Mouse (Mus musculus) T-helper 2 cell (primary cell): Measurements from ENCODE around the gene Abcc4.
"Not testable (repeated sequence)": the region's sequence is repeated elsewhere in the genome, so short reads cannot be mapped to it uniquely, and the experiment has no call there.

Experiments used
- in situ Hi-C: fragments of 300-600 bp; cut with MboI, MseI; formaldehyde crosslinking; loops from one replicate; pipeline ENCODE4 v1.15.1; 2025; ENCODE audit warnings: high pct_unique_total_duplicates

Gene Abcc4

DNA sequence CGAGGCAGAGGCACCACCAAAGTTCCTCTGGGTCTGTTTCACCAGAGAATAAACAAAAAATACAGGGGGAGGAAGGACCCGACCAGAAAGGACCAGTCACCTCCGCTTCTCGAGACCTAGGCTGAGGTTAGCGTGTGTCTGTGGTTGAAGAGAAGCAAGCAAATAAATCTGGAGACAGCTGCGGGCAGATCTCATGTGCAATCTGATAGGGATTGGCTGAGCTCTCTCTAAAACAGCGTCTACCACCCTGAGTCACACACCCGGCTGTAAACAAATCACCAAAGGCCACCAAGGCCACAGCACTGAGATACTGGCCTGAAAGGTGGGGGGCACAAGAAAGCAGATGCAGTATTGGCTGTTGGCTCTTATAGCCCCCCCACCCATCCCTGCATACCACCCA lies 24.9 kb downstream of the Abcc4 start:
- in situ Hi-C loops, result no loop called here

DNA sequence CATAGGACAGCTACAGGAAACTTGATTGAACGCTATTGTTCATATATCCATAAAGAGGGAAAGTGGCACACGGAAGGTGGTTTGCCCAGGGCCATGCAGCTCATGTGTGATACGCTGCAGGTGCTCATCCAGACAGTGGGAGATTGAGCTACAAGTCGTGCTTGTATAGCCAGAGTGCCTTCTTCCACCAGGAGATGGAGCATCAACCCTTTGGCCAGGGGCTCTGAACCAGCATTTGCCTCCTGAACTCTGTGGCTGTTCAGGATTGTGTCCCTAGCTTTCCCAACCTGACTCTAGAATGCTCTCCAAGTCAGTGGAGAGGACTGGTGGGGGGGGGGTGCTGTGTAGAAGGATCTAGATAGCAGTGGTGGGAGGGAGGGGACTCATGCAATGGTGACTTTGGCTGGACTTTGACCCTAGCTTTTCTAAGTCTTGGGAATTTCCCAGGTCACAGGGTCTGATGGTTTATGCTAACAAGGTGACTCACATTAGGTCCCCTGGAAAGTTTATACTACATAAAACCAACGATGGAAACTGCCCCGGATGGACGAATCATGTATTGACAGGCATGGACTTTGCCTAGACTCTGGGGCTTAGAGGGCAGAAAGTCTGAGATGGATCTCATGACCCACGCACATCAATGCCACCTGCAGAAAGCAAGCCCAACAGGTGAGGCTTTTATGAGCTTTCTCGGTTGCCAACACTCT lies 27.6 kb downstream of the Abcc4 start:
- in situ Hi-C loops, result no loop called here

DNA sequence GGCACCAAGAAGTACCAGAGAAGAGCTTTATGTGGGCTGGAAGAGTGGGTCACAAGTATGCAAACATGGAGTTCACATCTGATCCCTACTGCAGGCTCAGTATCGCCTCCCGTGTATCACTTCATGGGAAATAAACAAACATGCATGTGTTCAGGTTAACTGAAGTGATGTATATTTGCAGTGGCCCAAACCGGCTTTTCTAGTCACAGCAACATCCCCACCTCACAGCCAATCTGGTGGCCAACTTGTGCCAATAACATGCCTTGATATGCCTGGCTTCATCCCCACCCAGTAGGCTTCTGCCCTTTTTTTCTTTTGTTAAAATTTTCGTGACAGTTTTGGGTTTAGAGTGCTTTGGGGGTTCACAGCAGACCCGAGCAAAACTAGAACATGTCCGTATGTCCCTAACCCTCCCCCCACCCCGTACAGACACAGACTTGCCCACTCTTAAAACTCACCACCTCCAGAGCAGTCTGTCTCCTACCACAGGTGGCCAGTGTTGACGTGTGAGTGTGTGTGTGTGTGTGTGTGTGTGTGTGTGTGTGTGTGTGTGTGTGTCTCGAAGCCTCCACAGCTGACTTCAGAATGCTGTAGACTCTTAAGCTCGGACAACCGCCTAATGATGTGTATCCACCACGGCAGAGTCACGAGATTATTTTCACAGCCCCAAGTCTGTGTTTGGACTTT lies 29.6 kb downstream of the Abcc4 start:
- in situ Hi-C loops, result no loop called here

DNA sequence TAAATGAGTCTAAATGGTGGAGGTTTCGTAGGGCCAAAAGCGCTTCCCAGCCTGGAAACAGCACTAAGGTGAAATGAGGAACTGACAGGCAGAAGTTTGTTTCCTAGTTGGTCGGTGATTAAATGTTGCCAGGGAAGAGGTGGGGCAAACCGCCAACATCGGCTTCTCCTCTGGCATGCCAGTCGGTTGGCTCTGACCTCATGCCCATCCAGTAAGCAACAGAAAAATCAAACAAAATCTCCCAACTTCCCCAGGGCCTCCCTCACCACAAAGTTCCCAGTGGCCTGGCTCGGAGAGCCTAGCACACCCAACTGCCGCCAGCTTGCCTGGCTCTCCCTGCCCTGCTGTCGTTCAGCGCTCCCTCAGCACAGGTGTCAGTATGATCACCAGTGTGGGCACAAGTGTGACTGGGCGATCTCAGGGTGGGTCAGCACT lies 31.3 kb downstream of the Abcc4 start:
- in situ Hi-C loops, result no loop called here

DNA sequence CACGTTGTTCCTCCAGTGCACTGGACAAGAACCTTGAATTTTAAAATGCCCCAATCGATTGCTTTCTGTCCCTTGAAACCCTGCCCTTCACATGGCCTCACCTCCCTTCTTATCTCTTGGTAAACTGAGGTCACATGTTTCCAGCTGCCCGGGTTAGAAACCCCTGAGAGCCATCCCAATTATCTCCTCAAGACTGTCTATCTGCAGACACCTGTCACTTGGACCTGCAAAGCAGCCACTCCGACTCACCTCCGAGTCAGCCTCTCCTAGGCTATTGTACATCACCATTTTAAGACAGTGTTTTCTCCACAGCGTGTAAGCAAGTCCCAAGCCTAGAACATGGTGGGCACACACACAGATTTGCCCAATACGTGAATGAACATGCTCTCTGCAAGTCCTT lies 31.8 kb downstream of the Abcc4 start:
- in situ Hi-C loops, result no loop called here

DNA sequence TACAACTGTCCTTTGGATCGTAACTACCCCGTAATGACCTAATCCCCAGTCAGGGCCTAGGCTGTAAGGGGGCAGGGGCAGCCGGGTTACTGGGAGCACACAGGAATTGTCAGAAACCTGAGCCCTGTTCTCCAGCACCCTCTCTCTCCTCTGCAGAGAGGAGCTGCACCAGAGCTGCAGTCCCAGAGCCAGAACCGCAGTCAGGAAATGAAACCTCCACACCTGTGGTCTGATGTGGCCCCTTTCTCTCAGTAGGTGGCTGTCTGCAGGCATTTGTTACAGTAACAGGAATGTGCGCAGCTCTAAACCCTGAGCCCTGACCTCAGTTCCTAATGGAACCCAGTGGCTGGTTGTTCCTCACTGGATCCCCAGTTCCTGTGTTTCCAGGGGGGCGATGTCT lies 32.5 kb downstream of the Abcc4 start:
- in situ Hi-C loops, result no loop called here

DNA sequence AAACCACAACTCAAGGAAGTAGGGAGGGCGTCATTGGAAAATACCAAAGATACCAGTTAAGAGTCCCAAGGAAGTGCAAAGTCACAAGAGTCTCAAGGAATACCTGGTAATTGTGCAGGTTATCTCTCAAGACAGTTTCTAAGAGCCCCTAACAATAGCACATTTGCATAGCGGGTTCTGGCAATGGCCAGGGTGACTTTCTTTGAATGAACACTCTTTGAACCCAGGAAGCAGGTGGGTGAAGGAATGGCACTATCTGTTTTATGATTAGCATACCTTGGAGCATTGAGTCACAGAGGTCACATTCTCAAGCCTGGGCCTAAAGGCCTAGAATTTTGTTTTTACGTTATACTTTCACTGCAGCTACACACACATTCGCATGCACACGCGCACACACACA lies 33.1 kb downstream of the Abcc4 start:
- in situ Hi-C loops, result not testable (repeated sequence)

DNA sequence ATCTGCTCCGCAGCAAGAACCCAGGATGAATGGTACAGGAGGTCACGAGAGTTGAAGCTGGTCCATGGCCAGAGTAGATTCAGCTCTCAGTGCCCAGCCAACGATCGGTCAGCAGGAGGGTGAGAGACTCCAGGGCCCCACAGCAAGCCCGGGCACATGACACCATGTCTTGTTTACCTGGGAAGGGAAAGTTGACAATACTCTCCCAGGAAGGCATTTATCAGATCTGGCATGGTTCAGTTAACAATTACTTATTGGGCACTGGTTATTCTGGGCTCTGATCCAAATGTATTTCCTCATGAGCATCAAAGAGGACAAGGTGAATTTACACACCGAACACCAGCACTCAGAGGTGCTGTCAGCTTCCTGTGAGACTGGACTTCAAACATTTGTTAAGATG lies 38.5 kb downstream of the Abcc4 start:
- in situ Hi-C loops, result no loop called here

DNA sequence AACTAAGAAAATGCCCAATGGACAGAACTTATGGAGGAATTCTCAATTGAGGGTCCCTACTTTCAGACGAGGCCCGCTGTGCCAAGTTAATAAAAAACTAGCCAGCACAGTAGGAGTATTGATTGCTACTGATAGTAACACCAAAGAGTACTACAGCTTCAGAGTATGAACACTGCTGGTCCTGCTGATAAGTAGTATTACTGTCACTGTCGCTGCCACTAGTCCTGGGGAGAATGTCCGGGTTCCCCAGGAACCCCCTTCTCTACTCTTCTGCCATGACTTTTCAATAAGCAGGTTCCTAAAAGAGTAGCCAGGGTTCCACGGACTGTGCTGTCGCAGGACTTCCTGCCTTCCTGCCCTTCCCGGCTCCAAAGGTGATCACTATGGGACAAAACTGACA lies 41.4 kb downstream of the Abcc4 start:
- in situ Hi-C loops, result no loop called here

DNA sequence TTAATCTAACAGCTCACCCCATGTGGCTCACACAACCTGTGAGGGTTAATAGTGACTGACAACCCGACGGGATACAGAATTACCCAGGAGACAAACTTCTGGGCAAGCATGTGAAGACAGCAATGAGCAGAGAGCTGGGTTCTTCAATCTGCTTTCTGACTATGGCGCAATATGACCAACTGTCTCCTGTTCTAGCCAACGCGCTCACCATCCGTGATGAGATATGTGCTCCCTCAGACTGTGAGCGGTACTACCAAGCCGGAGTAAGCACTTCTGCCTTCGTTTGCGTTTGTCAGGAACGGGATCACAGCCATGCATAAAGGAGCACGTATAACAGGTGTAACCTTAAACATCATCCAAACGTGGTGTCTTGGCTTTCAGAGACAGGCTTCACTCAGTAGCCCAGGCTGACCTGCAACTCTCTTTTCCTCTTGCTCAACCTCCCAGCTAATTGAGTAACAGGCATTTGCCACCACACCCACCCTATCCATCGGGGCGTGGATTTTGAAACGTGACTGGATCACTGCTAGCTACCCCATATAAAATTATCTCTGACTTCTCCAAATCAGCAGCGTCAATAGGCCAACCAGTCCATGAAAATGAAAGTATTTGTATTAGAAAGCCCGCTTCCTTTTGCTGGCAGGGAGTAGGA lies 43.3 kb downstream of the Abcc4 start:
- in situ Hi-C loops, result no loop called here

DNA sequence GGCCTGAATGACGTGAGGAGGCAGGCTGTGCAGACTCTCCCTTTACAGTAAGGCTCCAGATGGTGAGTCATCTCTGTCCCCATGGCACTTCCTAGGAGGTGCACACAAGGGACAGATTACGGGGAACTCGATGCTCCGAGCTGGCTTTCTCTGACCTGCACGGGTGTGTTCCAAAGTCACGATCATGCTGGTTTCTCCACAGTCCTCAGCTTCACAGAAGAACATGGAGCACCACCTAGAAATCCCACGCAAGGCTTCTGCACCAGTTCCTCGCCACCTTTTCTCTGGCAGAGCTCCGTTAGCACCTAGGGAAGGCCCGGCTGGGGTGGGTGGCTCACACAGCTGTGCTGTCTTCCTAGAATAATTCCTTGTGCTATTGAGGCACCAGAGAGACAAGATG lies 43.9 kb downstream of the Abcc4 start:
- in situ Hi-C loops, result no loop called here

DNA sequence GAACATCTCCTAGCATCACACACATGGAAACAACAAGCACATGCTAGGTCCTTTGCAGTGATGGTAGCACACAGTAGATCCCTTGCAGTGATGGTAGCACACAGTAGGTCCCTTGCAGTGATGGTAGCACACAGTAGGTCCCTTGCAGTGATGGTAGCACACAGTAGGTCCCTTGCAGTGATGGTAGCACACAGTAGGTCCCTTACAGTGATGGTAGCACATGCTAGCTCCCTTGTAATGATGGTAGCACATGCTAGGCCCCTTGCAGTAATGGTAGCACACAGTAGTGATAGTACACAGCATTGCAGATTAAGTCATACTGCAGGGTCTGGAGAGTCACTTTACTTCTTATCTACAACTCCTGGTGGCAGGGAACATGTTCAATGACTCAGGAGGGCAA lies 46.8 kb downstream of the Abcc4 start:
- in situ Hi-C loops, result no loop called here

DNA sequence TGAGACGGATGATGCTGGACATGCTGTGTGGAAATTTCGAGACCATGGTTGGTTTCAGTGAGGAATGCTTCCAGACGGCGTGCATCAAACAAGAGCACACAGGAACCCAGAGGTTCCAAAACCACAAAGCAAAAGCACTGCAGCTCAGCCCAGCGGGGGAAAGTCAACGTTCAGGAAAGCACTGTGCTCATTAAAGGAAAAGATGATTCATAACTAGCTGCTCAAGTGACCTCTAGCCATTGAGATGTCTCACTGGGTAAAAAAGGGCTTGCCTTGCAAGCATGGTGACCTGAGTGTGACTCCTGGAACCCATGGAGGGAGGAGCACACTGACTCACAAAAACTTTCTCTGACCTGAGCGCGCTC lies 47.7 kb downstream of the Abcc4 start:
- in situ Hi-C loops, result no loop called here

DNA sequence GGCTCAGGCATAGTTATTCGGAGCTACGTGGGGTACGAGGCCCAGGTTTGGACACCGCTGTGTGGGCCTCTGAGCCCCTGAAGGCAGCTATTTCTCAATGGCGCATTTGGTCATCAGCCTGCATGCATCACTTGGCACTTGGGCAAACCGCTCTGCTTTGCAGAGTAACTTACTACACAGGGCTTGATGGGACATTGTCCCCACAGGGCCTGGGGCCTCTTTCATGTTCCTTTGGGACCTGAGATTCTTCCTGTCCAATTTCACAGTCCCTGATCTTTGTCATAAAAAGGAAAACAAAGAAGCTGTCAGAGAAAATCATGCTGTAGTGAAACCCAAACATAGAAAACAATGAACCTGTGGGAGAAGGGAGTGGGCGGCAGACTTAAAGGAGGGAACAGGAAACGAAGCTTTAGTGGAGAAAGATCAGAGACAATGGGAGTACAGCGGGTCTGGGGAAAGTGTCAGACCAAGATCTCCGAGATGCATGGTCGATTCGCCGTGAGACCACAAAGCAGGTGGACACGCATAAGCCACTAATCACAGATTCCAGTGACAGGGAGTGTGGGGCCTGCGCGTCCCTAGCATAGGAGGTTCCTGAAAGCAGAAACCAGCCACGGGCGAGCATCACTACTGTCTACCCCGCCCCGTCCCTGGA lies 48.2 kb downstream of the Abcc4 start:
- in situ Hi-C loops, result no loop called here

DNA sequence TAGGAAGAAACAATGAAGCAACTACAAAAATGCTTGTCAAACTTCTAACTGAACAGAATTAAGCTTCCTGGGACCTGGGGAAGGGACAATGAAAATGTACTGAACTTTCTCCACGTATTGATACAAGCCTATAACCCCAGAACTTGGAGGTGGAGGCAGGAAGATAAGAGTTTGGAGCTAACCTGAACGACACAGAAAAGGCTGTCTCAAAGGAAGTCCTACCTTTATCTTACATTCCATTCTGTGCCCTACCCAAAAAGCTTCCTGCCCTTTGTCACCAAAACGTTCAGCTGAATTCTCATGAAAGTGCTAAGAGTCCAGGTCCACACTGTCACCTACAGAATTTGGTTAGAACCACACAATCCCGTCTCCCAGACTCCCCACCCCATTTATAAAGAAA lies 48.8 kb downstream of the Abcc4 start:
- in situ Hi-C loops, result no loop called here

DNA sequence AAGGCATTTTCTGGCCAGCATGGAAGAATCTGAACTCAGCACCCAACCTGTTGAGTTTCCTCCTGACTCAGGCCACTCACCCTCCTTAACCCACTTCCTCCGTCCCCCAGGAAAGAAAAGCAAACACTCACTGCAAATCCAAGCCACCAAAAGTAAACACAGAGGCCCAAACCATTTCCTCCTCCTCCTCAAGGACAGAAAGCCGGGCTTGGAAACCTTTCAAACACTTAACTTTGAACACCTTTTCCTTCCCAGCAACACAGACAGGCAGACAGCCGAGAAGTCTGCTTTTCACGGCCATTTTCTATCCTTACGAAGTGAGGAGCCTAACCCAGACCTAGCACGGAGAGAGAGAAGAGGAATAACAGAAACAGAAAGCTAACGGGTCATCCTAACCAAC lies 50.0 kb downstream of the Abcc4 start:
- in situ Hi-C loops, result no loop called here

DNA sequence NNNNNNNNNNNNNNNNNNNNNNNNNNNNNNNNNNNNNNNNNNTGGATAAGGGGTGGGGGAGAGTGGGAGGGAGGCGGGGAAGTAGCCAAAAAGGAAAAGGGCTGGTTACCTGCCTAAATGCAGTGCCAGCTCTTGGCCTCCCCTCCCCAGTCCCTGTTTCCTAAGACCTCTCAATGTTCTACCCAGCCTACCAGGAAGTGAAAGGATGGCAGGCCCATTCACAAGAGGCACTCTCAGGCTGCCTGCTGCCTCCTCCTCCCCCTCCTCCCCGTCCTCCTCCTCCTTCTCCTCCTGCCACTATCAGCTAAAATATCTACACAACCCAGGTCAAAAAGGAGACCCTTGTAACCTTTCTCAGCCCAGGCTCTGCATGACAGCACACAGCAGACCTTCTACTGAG lies 51.1 kb downstream of the Abcc4 start:
- in situ Hi-C loops, result no loop called here

DNA sequence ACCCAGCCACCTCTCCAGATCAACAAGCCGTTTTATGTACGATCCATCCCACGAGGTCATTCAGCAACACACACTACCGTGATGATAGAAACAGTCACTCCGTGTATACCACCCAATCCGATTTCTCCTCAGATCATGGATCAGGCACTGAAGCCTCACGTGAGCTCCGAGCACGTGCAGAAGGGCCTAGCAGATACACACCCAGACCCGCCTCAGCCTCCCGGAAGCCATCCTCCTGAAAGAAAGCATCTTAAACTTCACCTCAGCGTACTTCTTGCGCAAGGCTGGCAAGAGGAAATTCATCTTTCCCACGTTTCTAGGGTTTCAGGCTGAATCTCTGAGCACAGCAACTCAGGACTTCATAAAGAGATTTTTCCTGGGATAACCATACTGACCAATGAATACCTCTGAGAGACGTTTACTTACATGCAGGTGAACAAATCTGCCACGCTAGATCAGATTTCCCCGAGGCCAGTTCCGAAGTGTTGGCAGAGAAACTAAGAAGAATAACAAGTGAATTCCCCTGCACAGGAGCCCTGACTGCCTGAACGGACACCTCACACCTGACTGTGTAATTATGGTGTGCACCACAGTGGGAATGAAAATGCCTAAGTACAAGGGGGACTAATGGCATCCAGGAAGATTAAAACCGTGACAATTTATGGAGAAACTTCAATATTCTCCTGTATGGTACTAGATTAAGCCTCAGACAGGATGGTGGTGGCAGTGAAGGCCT lies 54.1 kb downstream of the Abcc4 start:
- in situ Hi-C loops, result no loop called here

DNA sequence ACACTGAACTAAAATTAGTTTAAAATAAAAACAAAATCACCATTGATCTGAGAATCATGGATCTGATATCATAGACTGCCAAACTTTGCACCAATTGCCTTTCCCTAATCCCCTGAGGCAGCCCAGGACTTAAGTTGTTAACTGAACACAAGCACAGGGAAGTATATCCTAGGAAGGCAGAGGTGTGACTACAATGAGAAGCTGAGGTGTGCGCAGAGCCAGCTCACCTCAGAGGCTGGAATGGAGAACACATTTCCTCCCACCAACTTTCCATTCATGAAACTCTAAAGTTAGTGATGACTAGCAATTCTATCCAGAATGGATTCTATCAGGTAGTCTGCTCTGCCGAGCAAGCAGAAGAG lies 56.1 kb downstream of the Abcc4 start:
- in situ Hi-C loops, result no loop called here

DNA sequence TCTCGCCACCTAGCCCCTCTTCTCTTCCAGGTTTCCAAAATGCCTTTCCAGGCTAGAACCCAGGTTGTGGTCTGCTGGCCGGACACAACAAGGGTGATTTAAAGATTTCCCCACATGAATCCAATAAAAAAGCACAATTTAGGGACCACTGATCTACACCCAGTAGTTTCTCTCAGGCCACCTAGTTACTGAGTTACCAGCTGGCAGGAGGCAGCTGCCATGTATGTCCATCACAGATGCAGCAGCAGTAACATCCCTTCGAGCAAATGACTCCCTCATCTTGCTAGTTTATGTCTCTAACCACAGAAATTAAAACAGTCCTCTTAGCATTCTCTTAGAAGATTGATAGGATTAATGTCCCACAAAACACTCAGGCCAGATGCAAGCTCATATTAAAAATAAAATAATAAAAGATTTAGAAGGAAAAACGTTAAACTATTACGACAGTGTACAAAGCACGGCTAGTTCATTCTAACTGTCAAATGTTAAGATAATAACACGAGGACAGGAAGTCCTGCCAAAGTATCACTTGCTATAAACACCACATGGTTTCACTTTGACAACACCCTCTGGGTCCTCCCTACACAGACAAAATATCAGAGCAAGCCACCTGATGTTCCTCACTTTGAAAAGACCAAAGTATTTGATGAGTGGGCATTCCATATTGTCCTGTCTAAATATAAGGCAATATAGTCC lies 56.7 kb downstream of the Abcc4 start:
- in situ Hi-C loops, result no loop called here

DNA sequence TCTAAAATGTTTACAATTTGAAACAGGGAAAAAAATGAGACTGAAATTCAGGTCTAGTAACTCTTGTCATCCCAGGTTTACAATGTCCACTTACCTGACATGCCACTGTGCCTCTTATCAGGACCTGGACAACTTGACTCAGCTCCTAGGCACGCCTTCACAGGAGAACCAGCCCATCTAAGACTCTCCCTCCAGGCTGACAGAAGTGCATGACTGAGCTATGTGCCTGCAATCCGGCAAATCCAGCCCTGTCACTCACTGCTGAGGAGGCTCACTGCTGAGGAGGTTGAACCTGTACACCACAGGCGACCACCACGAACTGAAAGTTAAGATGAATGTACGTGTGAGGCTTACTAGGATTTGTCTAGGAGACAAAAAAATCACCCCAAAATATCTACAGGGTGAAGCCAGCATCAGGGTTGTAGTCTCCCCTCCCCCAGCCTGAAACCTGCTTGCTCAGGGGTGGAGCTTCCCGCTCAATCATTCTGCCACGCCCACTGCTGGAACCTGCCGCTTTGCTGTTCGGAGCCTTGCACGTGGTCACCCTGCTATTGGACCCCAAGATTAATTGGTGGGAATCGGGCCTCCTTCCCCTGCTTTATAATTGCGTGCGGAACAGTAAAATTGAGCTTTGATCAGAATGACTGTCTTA lies 63.0 kb downstream of the Abcc4 start:
- in situ Hi-C loops, result not testable (repeated sequence)
